Mouse (Mus musculus) forebrain, embryonic 12.5 days (tissue): Measurements from ENCODE around the gene Wfdc18. TPM values are rescaled to one million over a fixed set of nuclear protein-coding genes. Genes with fewer than 3 reads are reported as not detected.
A peak's percentile ranks its signal among the peaks of the same experiment; 100 is the strongest.

Source experiments
- ATAC-seq: fragments of 200-750 bp; cut with Nextera tagmentation; 2 replicates; pipeline ENCODE4 v1.8.0; 2017; ENCODE audit warnings: moderate TSS enrichment; ENCODE audit not compliant: low FRiP score
- H3K27ac ChIP-seq: fragments of 300-500 bp; sonication (generic); 2 replicates; pipeline ENCODE4 v1.5.1; 2016; ENCODE audit warnings: mild to moderate bottlenecking
- H3K27me3 ChIP-seq: fragments of 300-500 bp; sonication (generic); 2 replicates; pipeline ENCODE4 v1.6.1; 2016; ENCODE audit warnings: mild to moderate bottlenecking
- H3K36me3 ChIP-seq: fragments of 300-500 bp; sonication (generic); replicated peaks from 2 replicates; pipeline ENCODE4 v1.6.1; 2016; ENCODE audit warnings: mild to moderate bottlenecking
- H3K4me1 ChIP-seq: fragments of 300-500 bp; sonication (generic); 2 replicates; pipeline ENCODE4 v1.6.1; 2016
- H3K4me2 ChIP-seq: fragments of 300-500 bp; sonication (generic); 2 replicates; pipeline ENCODE4 v1.6.1; 2016; ENCODE audit warnings: mild to moderate bottlenecking, moderate library complexity
- H3K4me3 ChIP-seq: fragments of 300-500 bp; sonication (generic); replicated peaks from 2 replicates; pipeline ENCODE4 v1.5.1; 2016; ENCODE audit warnings: mild to moderate bottlenecking
- H3K9ac ChIP-seq: fragments of 300-500 bp; sonication (generic); 2 replicates; pipeline ENCODE4 v1.6.1; 2016; ENCODE audit warnings: mild to moderate bottlenecking
- H3K9me3 ChIP-seq: fragments of 300-500 bp; sonication (generic); 2 replicates; pipeline ENCODE4 v1.6.1; 2016
- WGBS: fragments of 180-500 bp; shearing (Covaris S2); methylation state at CpG from one replicate; pipeline ENCODE4 v1.1.7; 2016; 5-methylcytosine and 5-hydroxymethylcytosine counted together
- polyA plus RNA-seq: library from polyadenylated mRNA; unstranded; fragments of >200 nt; fragmentation: Nextera tagmentation; extraction: Ambion mirVana; gene quantifications from 2 replicates; pipeline ENCODE4 v1.2.1, GENCODE M21; 2016

Wfdc18 gene
- polyA plus RNA-seq, 1 experiment from 2014 or later = not detected

DNA sequence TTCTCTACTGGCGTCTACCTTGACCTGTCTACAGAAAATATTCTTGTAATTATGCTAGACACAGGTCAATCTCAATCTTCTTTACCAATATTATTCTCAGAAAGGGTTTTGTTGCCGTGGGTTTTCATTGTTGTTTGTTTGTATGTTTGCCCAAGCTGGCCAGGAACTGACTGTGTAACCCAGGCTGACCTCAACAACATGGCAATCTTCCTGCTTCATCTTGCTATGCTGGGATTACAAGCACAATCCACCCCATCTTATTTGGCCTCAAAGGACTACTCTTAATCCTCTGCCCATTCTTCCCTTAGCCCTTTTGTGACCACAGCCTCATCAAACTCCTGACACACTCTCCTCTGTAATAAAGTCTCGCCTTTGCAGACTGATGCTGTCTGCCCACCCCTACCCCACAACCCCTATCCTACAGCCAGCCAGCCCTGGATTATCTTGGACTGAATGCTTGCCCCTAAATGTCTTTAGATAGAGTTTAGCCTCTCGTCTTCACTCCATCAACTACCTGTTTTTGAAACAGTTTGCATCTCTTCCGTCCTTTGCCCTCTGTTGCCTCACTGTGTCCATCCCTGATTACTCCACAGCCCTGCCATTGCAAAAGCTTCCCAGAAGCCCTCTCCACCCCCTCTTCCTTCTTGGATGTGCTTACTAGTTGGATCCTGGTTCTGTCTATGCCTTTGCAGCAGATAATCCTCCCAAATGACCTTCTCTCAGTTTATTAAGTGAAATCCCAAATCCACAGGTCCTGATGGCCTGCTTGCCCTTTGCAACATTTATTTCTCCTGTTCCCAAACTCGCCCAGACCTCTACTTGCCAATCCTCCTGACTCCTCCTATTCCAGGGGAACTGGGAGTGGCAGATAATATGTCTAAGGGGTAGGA lies 38.8 kb downstream of the Wfdc18 start:
- Histone ChIP-seq H3K4me3 (no peak overlapping the region), H3K4me2 (no peak overlapping the region), H3K4me1 (no peaks in the 10 kb centered on the region), H3K9me3 (no peaks in the 10 kb centered on the region), H3K9ac (no peak overlapping the region), H3K27me3 (peaks cover 44% of the 10 kb centered on the region), H3K36me3 (no peaks in the 10 kb centered on the region), H3K27ac (no peak overlapping the region)
- WGBS = 68% methylated on average over 6 of the region's 6 CpGs
- ATAC-seq = no peak

DNA sequence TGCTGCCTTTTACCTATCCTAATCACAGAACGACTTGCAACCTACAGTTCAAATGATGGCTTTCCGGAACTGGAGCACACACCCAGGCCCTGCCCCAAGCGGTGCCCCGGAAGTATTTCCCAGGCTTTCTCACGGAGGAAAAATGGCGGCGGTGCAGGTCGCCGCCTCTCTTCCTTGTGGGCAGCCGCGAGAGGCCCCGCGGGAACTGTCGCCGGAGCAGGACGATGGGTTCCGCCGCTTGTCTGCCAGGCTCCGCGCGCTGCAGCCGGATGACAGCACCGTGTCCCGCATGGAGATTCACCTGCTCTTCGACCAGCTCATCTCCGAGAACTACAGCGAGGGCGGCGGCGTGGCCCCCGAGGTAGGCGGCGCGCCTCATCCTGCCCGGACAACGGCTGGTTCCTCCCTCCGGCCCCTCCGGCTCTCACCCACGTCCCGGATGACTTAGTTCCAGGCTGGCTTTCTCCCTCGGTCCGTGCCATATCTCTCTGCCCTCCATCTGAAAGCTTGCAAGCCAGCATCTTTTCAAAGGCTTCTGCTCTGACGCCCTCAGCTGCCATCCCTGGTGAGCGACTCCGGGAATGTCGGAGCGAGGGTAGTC lies 44.9 kb downstream of the Wfdc18 start, which contains the start of gene Heatr6:
Gene Heatr6, plus strand, starts transcription at position 116 of the 601 bp plus-strand sequence.
- Histone ChIP-seq H3K27me3 (peaks cover 10% of the 10 kb centered on the region; the same call in 1 of the 2 replicates), H3K9ac (peak within 1 kb of the TSS; percentile 81), H3K36me3 (peaks cover 28% of the 10 kb centered on the region), H3K4me2 (peak within 1 kb of the TSS; percentile 62), H3K4me3 (peak within 1 kb of the TSS; percentile 85), H3K27ac (peak within 1 kb of the TSS; percentile 87), H3K4me1 (peaks cover 13% of the 10 kb centered on the region), H3K9me3 (no peaks in the 10 kb centered on the region)
- WGBS = under 1% methylated on average over 47 of the region's 47 CpGs
- ATAC-seq = peak; percentile 97

DNA sequence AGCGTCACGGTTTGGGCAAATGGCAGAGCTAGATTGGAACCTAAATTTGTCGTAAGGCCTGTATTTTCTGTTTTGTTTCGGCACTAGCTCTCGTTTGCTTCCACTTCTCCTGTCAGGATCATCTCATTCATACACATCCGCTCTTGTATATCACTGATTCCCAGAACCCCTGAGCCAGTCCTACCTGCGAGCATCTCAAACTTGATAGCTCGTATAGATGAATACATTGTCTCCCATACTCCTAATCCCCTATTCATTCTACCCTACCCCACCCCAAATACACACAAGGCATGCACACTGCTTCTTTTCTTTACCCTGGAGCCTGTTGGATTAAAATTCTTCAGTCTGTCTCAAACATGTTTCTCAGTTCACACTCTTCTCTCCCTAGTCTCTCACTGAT lies 45.4 kb downstream of the Wfdc18 start:
- 3% methylated on average over 8 of the region's 8 CpGs for WGBS
- Histone ChIP-seq H3K4me2 (peak overlapping the region; percentile 62), H3K36me3 (peaks cover 34% of the 10 kb centered on the region), H3K9me3 (no peaks in the 10 kb centered on the region), H3K4me1 (peaks cover 13% of the 10 kb centered on the region), H3K27me3 (peaks cover 10% of the 10 kb centered on the region; the same call in 1 of the 2 replicates), H3K4me3 (peak overlapping the region; percentile 85), H3K9ac (peak overlapping the region; percentile 81), H3K27ac (peak overlapping the region; percentile 87)
- ATAC-seq = peak; percentile 27; the same call in 1 of the 2 replicates

Other genes starting within 250 kb of the Wfdc18 start
- 1.5 and 2.7 TPM in 2 replicates for gene Mmp28, start 245.9 kb upstream of the Wfdc18 start, polyA plus RNA-seq
- 14.7 and 20.0 TPM in 2 replicates for gene Taf15, start 235.9 kb upstream of the Wfdc18 start, polyA plus RNA-seq
- gene Heatr9, start 186.8 kb upstream of the Wfdc18 start, polyA plus RNA-seq = 0.10 TPM in 1 of 2 replicates, not detected in the other
- not detected in 2 replicates for gene Ccl5, start 178.5 kb upstream of the Wfdc18 start, polyA plus RNA-seq
- gene Ccl9, start 130.4 kb upstream of the Wfdc18 start, polyA plus RNA-seq = 0.38 and 1.1 TPM in 2 replicates
- gene Ccl6, start 115.9 kb upstream of the Wfdc18 start, polyA plus RNA-seq = 0.44 and 0.91 TPM in 2 replicates
- not detected in 2 replicates for gene Rpl9-ps1, start 63.4 kb upstream of the Wfdc18 start, polyA plus RNA-seq
- gene Ccl3, start 59.7 kb upstream of the Wfdc18 start, polyA plus RNA-seq = 0.43 and 1.00 TPM in 2 replicates
- not detected in 2 replicates for gene Ccl4, start 46.4 kb upstream of the Wfdc18 start, polyA plus RNA-seq
- not detected in 2 replicates for gene Wfdc17, start 5.0 kb upstream of the Wfdc18 start, polyA plus RNA-seq
- gene Wfdc21, start 37.9 kb downstream of the Wfdc18 start, polyA plus RNA-seq = not detected in 2 replicates
- gene Heatr6, start 44.7 kb downstream of the Wfdc18 start, polyA plus RNA-seq = 33.5 and 34.9 TPM in 2 replicates
- not detected in 2 replicates for gene Hnf1b, start 141.0 kb downstream of the Wfdc18 start, polyA plus RNA-seq
- 43.3 and 44.2 TPM in 2 replicates for gene Ddx52, start 233.0 kb downstream of the Wfdc18 start, polyA plus RNA-seq